Mouse (Mus musculus) neural tube, embryonic 13.5 days (tissue): Measurements from ENCODE around the gene R3hcc1l. TPM values are rescaled to one million over a fixed set of nuclear protein-coding genes. Genes with fewer than 3 reads are reported as not detected.

Source experiments
- ATAC-seq: fragments of 200-750 bp; cut with Nextera tagmentation; 2 replicates; pipeline ENCODE4 v1.8.0; 2017; ENCODE audit warnings: low read depth, mild to moderate bottlenecking, moderate TSS enrichment, moderate library complexity
- H3K27ac ChIP-seq: fragments of 300-500 bp; sonication (generic); replicated peaks from 2 replicates; pipeline ENCODE4 v1.5.1; 2015; ENCODE audit warnings: moderate library complexity, mild to moderate bottlenecking, inconsistent platforms
- H3K27me3 ChIP-seq: fragments of 300-500 bp; sonication (generic); 2 replicates; pipeline ENCODE4 v1.6.1; 2015; ENCODE audit warnings: mild to moderate bottlenecking, inconsistent platforms
- H3K36me3 ChIP-seq: fragments of 300-500 bp; sonication (generic); 2 replicates; pipeline ENCODE4 v1.6.1; 2015; ENCODE audit warnings: mild to moderate bottlenecking, inconsistent platforms
- H3K4me1 ChIP-seq: fragments of 300-500 bp; sonication (generic); replicated peaks from 2 replicates; pipeline ENCODE4 v1.6.1; 2015; ENCODE audit warnings: inconsistent platforms
- H3K4me2 ChIP-seq: fragments of 300-500 bp; sonication (generic); 2 replicates; pipeline ENCODE4 v1.6.1; 2015; ENCODE audit warnings: inconsistent platforms, mild to moderate bottlenecking, moderate library complexity
- H3K4me3 ChIP-seq: fragments of 300-500 bp; sonication (generic); 2 replicates; pipeline ENCODE4 v1.5.1; 2015; ENCODE audit warnings: mild to moderate bottlenecking, inconsistent platforms
- H3K9ac ChIP-seq: fragments of 300-500 bp; sonication (generic); 2 replicates; pipeline ENCODE4 v1.6.1; 2015; ENCODE audit warnings: moderate library complexity, mild to moderate bottlenecking, inconsistent platforms
- H3K9me3 ChIP-seq: fragments of 300-500 bp; sonication (generic); 2 replicates; pipeline ENCODE4 v1.6.1; 2016; ENCODE audit warnings: inconsistent platforms
- WGBS: fragments of 180-500 bp; shearing (Covaris S2); methylation state at CpG from one replicate; pipeline ENCODE4 v1.1.7; 2015; 5-methylcytosine and 5-hydroxymethylcytosine counted together
- polyA plus RNA-seq: library from polyadenylated mRNA; unstranded; fragments of >200 nt; fragmentation: Nextera tagmentation; extraction: Ambion mirVana; gene quantifications from 2 replicates; pipeline ENCODE4 v1.2.1, GENCODE M21; 2015

The R3hcc1l gene
- polyA plus RNA-seq, 1 experiment from 2014 or later = 16.2 TPM

DNA sequence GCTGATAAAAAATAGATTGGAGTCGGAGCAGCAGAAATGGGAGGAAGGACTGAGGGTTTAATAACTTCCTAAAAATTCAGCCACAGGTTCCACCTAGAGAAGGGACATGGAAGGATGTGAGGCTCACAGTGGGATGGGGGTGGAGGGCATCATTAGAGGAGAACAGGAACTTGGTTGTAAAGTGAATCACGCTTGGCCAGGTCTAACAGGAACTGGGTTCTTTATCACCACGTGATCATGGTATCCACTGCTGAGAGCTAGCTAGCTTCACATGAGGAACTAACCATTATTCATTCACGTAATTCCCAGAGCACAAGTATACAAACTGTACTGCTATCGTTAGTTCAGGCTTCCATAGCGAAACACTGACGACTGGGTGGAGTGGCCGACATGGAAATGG lies 121.0 kb downstream of the R3hcc1l start:
- WGBS = 66% methylated on average over 8 of the region's 8 CpGs
- ATAC-seq = no peak
- Histone ChIP-seq H3K9me3 (no peaks in the 10 kb centered on the region), H3K27me3 (no peaks in the 10 kb centered on the region), H3K4me3 (no peak overlapping the region), H3K36me3 (no peaks in the 10 kb centered on the region), H3K4me1 (peaks cover 15% of the 10 kb centered on the region), H3K27ac (peak overlapping the region; percentile 29; the same call in 1 of the 2 replicates), H3K4me2 (no peak overlapping the region), H3K9ac (no peak overlapping the region)

DNA sequence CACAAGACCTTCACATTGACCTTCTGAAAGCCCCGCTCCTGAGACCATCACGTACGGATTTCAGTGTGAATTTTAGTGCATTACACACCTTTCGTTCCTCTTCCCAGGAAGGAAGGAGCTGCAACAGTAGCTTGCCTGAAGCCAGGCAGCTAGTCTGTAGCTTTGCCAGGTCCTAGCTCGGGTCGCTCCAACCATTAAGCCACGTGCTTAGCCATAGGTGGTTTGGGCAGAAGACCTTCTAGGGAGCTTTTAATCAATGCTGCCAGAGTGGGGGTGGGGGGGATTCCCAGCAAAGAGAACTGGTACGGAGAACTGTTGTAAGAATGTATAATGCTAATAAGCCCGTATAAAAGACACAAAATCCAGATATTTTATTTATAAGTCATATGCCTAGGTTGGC lies 121.7 kb downstream of the R3hcc1l start:
- no peak overlapping the region for H3K9ac ChIP-seq
- H3K4me1 ChIP-seq = peaks cover 15% of the 10 kb centered on the region
- no peaks in the 10 kb centered on the region for H3K27me3 ChIP-seq
- no peak overlapping the region for H3K27ac ChIP-seq
- no peak for ATAC-seq
- no peaks in the 10 kb centered on the region for H3K36me3 ChIP-seq
- no peak overlapping the region for H3K4me2 ChIP-seq
- no peaks in the 10 kb centered on the region for H3K9me3 ChIP-seq
- 82% methylated on average over 9 of the region's 9 CpGs for WGBS
- no peak overlapping the region for H3K4me3 ChIP-seq

Other genes starting within 250 kb of the R3hcc1l start
- gene Crtac1, start 87.0 kb upstream of the R3hcc1l start, polyA plus RNA-seq = 59.5 and 59.6 TPM in 2 replicates
- 0.21 and 0.44 TPM in 2 replicates for gene Loxl4, start 94.1 kb downstream of the R3hcc1l start, polyA plus RNA-seq
- gene Pyroxd2, start 234.0 kb downstream of the R3hcc1l start, polyA plus RNA-seq = 1.5 and 2.3 TPM in 2 replicates